In genomic region chr19:25052355-25052754, GRCm38 (mm10) we compare ENCODE assay signal across 13 mouse cellular contexts. TPM values are rescaled to one million over a fixed set of nuclear protein-coding genes. Genes with fewer than 3 reads are reported as not detected.
DNase-seq lines count a peak whose midpoint lies in the region; ATAC-seq and TF ChIP-seq lines count a peak whose summit lies in the region.
"Had no signal": no experiment of that assay in that cellular context is flagged by ENCODE, and none has a peak within 500 bp of the region (broad histone marks: within the 10 kb centered on the region; RNA-seq: fewer than 3 reads in every experiment).

No protein-coding gene starts in this region.

- 37% methylated on average over 7 of the region's 7 CpGs for WGBS in liver, embryonic 13.5 days (ENCODE audit: insufficient replicate concordance)
- WGBS in forebrain, embryonic 13.5 days: over 99% methylated on average over 7 of the region's 7 CpGs

- H3K9me3 ChIP-seq in liver, embryonic 13.5 days (replicated peaks): no peaks in the 10 kb centered on the region
- no peaks in the 10 kb centered on the region for H3K9me3 ChIP-seq in forebrain, embryonic 13.5 days (replicated peaks)
- H3K9me3 ChIP-seq: limb, embryonic 13.5 days; neural tube, embryonic 13.5 days had no signal

- H3K9ac ChIP-seq in liver, embryonic 13.5 days: no peak overlapping the region
- no peak overlapping the region for H3K9ac ChIP-seq in forebrain, embryonic 13.5 days
- H3K9ac ChIP-seq: neural tube, embryonic 13.5 days had no signal

- 0 out of 2 replicates have a peak overlapping the region, but pooled peaks have one; percentile 10 for H3K27ac ChIP-seq in layer of hippocampus, adult 2 months
- H3K27ac ChIP-seq in liver, embryonic 13.5 days: peak overlapping the region; percentile 64; the same call in 1 of the 2 replicates
- no peak overlapping the region for H3K27ac ChIP-seq in forebrain, embryonic 13.5 days
- H3K27ac ChIP-seq: limb, embryonic 13.5 days; neural tube, embryonic 13.5 days had no signal

- TF ChIP-seq CTCF in layer of hippocampus, adult 2 months (conservative IDR thresholded peaks at IDR 0.05): no peak

- no peak overlapping the region for H3K4me2 ChIP-seq in liver, embryonic 13.5 days
- H3K4me2 ChIP-seq in forebrain, embryonic 13.5 days: no peak overlapping the region
- H3K4me2 ChIP-seq: limb, embryonic 13.5 days; neural tube, embryonic 13.5 days had no signal

- no peaks in the 10 kb centered on the region for H3K36me3 ChIP-seq in liver, embryonic 13.5 days
- H3K36me3 ChIP-seq in forebrain, embryonic 13.5 days (ENCODE audit: poor library complexity, severe bottlenecking): no peaks in the 10 kb centered on the region
- H3K36me3 ChIP-seq: limb, embryonic 13.5 days; neural tube, embryonic 13.5 days had no signal

- peaks cover 36% of the 10 kb centered on the region for H3K4me1 ChIP-seq in liver, embryonic 13.5 days (replicated peaks)
- no peaks in the 10 kb centered on the region for H3K4me1 ChIP-seq in forebrain, embryonic 13.5 days
- H3K4me1 ChIP-seq: neural tube, embryonic 13.5 days had no signal

- H3K4me3 ChIP-seq in layer of hippocampus, adult 2 months: no peak overlapping the region
- no peak overlapping the region for H3K4me3 ChIP-seq in liver, embryonic 13.5 days (replicated peaks)
- no peak overlapping the region for H3K4me3 ChIP-seq in forebrain, embryonic 13.5 days
- H3K4me3 ChIP-seq: limb, embryonic 13.5 days; neural tube, embryonic 13.5 days had no signal

- H3K27me3 ChIP-seq in liver, embryonic 13.5 days: no peaks in the 10 kb centered on the region
- no peaks in the 10 kb centered on the region for H3K27me3 ChIP-seq in forebrain, embryonic 13.5 days
- H3K27me3 ChIP-seq: limb, embryonic 13.5 days; neural tube, embryonic 13.5 days had no signal

- no peak for DNase-seq in layer of hippocampus, adult 2 months (ENCODE audit: low spot score in 2 of 2)
- DNase-seq in layer of hippocampus, adult 18-20 months (ENCODE audit: low spot score in 2 of 2): no peak
- peak; percentile 10 for DNase-seq in liver, embryonic 13.5 days
- peak; percentile 32 for DNase-seq in skeletal muscle tissue, adult 2 months (ENCODE audit: low read depth, low spot score)
- no peak for DNase-seq in frontal cortex, postnatal 36 days (ENCODE audit: low spot score in 2 of 2)
- no peak for DNase-seq in right cerebral cortex, postnatal 4 days
- DNase-seq in neural tube, embryonic 10.5 days (ENCODE audit: extremely low spot score, low spot score): no peak
- DNase-seq: adrenal gland, postnatal 14 days; gastrocnemius, postnatal 14 days; kidney, adult 8-10 months had no signal

- ATAC-seq in liver, embryonic 13.5 days (ENCODE audit: low read depth): no peak
- no peak for ATAC-seq in forebrain, embryonic 13.5 days

RNA-seq across cellular contexts. Expression of gene Dock8, which starts 53.0 kb away (rescaled TPM):
- total RNA-seq in layer of hippocampus, adult 2 months (2021): 1 to 10 TPM; 3.0 to 4.5 TPM
- 1 to 10 TPM; 4.7 to 5.1 TPM for total RNA-seq in layer of hippocampus, adult 18-20 months (2021)
- 6.7 and 7.9 TPM in 2 replicates for polyA plus RNA-seq in liver, embryonic 13.5 days (2015; fragmentation: Nextera tagmentation; extraction: Ambion mirVana)
- 0.29 and 0.54 TPM in 2 replicates for polyA plus RNA-seq in forebrain, embryonic 13.5 days (2015; fragmentation: Nextera tagmentation; extraction: Ambion mirVana)

Comparison
In these comparisons a context has a peak if more than half of its experiments do, and no peak if none do; other contexts are left out.
1. DNase-seq: peak in liver, embryonic 13.5 days (single experiment) and skeletal muscle tissue, adult 2 months (single experiment); none in layer of hippocampus, adult 2 months (0 of 2), layer of hippocampus, adult 18-20 months (0 of 2), frontal cortex, postnatal 36 days (0 of 2), right cerebral cortex, postnatal 4 days (single experiment) and neural tube, embryonic 10.5 days (single experiment).